Mouse (Mus musculus) right cerebral cortex, adult 2 months (tissue): Measurements from ENCODE around the gene Chrnd.
A peak's percentile ranks its signal among the peaks of the same experiment; 100 is the strongest.

Experiments
- DNase-seq, 2 experiments: peaks; one replicate each; pipeline ENCODE4 v3.0.0; 2021 to 2022; ENCODE audit warnings: low spot score in 2 of 2

Gene Chrnd

DNA sequence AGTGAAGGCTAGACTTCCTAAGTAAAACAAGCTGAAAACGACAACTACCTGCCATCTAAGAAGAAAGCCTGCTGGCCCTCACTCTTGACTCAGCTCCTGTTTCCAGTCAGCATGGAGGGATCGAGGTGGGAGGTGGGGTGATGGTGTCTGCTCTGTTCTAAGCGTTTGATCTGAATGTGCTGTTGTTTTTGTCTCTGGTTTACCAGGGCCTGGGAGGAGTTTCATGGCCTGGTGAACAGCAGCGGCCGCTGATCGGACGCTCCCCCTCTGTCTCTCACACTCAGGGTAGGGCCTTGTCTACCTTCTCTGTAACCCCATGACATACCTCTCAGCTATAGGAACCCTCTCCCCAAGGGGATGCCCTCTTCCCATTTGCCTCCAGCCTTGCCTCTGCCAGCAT, 41.8 kb downstream of the Chrnd start:
- DNase-seq: no peak

DNA sequence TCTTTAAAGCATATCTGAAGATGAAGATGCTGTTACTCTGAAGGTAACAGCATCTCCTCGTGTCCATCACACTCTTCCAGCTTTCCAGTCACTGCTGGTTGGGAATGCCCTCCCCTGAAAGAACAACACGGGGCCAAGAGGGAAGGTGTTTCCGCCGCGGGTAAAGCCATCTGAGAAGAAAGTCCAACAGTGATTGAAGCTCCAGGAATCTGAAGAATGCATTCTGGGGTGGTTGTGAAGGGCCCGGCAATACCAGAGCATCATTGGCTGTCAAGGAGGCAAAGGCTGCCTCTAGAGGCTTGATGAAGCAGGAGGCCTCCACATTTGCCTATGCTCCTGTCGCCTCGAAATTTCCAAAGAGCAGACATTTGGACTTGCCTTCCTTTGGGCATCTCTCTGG, 48.6 kb downstream of the Chrnd start:
- DNase-seq: no peak

DNA sequence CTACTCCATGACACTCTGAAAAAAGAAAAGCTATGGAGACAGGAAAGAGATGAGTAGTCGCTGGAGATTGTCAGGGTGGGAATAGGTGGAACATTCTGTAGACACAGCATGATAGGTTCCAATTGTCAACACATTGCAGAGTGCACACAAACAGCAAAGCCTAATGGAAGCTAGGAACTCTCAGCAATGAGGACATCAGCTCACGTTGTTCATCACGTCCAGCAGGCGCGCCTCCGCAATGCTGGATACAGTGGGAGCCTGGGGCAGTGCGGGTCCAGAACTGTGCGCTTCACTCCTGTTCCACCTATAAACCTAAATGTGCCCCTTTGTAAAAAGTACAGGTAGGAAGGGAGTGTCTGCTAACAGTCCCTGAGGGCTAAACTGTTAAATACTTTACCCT, 52.6 kb downstream of the Chrnd start:
- no peak for DNase-seq

DNA sequence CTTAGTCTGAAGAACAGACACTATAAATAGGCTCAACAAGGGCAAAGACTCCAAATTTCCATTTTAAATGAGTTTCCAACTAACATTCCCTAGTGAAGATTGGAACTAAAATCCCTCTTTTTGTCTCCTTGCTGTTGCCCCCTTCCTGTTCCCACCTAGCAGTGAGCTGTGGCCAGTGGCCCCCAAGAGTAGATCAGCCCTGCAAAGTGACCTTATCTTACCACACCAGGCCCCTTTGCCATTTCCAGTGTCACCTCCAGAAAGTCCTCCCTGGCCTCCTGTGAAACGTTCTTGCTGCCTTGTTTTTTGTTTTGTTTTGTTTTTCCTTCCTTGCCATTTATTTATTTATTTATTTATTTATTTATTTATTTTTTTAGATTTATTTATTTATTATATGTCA, 55.0 kb downstream of the Chrnd start:
- DNase-seq: no peak

DNA sequence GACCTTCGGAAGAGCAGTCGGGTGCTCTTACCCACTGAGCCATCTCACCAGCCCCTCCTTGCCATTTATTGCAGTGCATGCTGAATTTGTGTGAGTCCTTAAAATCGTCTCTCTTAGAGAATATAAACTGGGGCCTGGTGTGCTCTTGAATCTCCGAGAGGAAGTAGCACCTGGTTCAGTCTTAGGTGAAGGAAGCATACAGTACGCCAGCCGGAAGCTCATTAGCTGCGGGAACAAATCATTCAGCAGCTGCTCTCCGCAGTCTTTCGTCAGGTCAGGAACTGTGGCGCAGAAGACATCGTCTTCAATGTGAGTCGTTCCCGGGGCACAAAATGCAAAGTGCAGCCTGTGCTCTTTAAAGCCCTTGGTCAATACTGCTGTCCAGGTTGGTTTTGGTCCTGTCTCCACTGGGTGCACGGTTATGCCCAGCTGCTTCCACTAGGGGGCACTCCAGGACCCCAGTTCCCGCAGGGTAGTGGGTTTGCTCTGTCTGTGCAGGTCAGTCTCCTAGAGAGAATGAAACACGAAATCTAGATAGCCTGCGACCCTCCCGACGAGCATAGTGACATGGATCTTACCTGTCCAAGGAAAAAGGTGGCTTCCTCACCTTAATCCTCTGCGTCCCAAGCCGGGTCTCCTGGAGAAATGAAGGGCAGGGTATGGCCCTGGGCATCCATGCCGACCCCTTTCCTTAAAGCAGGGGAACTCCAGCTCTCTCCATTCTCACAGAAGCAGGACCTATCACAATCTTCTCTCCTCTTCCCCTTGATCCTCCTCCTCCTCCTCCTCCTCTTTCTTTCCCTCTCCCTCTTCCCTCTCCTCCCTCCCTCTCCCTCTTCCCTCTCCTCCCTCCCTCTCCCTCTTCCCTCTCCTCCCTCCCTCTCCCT, 55.8 kb downstream of the Chrnd start:
- DNase-seq: peak; percentile 79 to 87
